Mouse (Mus musculus) retina, postnatal 1 day (tissue): Measurements from ENCODE around the gene Adcy4.
A peak's percentile ranks its signal among the peaks of the same experiment; 100 is the strongest.

Source experiments
- DNase-seq: peaks from one replicate; pipeline ENCODE4 v3.0.0-alpha.2; 2012

Gene Adcy4

DNA sequence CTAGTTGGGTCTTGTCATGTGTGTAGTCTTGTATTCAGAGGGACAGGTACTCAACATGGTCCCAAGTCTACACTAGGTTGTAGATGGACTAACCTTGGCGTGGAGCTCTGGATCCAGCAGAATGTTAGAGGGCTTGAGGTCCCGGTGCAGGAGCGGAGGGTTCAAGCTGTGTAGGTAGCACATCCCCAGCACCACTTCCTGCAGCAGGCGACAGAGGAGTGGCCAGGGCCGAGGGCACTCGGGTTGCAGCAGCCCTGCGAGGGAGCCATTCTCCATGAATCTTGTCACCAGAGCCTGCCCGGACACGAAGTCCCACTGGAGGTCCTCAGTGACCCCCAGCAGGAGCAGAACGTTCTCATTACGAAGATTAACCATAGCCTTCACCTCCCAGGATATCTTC, 3.8 kb upstream of the Adcy4 start:
- no peak for DNase-seq

DNA sequence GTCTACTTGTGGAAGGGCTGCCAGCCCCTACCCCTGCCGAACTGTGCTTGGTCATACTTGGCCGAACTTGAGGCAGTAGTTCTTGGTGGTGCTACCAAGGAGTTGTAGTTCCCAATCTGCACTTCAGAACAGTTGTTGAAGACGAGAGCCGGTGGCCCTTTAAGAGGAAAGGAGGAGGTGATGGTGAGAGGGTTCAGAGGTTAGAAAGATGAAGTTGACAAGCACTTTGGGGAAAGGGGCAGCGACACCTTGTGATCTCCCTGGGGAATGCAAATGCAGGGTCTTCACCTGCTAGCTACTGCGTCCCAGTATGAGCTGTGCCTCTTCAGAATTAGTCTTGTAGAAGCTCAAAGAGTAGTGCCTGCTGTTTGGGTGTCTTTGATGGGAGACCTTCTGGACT, 1.3 kb upstream of the Adcy4 start:
- DNase-seq, result peak; percentile 44

DNA sequence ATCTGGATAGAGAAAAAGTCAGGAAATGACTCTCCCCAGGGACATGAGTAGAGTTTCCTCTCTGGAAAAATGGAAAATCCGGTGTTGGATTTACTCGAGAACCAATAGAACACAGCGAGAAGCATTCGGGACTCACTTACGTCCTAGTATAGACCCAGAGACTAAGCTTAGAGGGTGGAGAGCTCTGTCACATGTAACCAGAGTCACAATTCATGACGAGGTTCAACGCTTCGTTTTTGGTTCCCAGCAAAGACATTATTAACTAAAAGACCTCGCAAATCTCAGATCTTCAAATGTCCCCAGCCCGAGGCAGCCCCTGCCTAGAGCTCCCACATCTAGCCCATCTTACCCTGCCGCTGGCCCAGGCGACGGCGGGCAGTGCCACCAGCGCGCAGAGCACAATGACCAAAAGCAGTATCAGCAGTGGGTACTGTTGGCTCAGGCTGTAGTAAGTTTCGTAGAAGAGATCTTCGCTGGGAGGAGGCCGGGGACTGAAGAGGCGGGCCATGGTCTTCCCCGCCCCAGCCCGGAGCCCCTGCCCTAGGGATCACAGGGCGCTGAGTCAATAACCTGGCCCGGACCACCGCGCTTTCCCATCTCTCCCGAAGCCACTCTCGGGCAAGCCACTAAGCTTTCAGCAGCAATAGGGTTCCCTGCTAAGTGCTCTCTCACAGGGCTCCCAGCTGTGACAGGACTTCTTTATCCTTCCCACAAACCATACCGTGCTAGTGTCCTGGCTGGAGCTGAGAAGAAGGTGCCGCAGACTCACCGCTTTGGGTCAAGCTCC, 531 bp downstream of the Adcy4 start:
- DNase-seq, result no peak

DNA sequence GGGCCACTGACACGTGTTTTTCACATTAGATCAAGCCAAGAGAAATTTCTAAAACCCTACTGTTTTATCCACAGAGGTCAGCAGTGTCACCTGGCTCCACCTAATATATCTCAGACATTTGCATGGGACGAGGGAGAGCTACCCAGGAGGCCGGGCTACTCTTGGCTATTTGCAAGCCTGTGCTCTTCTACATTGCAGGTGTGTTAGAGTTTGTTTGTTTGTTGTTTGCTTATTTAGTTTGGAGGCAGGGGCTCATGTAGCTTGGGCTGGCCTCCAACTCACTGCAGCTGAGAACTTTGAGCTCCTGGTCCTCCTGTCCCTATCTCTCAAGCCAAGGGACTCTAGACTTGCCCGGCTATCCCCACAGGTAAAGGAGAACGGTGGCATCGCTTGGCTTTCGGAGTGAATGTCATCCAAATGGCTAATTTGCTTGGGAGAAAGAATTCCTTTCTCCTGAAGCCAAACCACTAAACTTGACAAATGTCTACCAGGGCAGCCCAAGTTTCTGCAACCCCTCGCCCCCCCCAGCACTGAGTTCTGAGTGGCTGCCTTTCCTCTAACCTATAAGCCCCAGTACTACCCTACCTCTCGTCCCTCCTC, 1.4 kb downstream of the Adcy4 start:
- no peak for DNase-seq

DNA sequence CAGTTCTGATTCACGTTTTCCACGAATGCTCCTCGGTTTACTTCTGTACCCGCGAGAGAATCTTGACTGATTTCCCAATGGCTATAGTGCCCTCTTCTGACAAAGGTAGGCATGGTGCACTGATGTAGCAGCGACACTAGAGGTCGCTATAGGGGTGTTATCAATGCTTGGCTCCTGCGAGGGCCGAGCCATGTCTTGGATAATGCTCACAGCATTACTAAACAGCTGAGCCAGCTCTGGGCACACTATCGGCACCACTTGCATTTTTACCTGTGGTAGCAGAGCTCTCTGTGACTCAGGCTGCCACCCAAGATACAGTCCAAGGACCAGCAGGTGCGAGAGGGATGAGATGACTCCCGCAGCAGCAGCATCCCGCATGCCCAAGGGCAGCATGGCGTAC, 2.6 kb downstream of the Adcy4 start:
- peak; percentile 84 for DNase-seq

DNA sequence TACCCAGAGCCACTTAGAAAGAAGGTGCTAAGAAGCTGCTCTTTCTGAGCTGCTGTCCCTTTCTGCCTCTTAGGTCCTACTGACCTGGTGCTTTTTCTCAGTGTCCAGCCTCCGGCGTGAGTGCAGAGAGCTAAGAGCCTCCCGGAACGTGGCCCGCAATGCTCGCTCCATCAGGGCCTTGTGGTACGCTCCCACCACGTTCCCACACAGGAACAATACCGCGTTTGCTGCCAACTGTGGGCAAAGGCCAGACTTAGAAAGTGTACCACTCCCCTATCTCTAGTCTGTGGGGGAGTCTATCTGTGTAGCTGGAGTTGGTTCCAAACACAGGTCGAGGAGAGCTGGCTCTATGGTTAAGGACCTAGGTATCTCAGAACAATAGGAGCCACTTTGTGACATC, 3.2 kb downstream of the Adcy4 start:
- DNase-seq, result no peak

DNA sequence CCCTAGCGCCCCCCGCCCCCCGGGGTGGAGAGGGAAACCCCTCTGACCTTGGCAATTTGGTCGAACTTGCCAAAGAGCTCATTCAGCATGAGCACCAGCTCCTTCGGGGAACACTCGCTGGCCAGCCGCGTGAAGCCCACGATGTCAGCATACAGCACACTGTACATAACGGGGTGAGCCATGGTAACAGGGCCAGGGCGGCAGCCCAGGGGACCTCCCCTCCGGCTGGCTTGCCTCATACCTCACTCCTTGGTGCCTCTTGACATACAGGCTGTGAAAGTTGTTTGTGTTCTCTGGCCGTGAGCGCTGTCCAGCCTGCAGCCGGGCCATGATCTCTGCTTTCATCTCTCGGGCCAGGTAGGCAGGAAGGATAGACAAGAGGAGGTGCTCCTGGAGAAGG, 4.2 kb downstream of the Adcy4 start:
- DNase-seq, result no peak

DNA sequence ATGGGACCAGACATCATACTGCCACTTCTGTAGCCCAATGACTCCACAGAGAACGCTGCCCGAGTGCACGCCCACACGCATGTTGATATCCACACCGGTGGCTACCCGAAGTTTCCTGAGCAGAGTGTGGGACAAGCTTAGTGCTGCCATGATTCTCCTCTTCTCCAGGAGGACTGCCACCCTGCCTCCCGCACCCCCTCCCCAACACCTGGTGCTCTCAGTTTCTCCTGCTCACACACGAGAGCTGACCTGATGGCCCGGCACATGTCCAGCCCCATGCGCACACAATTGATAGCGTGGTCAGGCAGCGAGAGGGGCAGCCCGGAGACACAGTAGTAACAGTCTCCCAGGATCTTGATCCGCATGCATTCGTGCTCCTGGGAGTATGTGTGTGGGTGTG, 5.2 kb downstream of the Adcy4 start:
- DNase-seq, result no peak

DNA sequence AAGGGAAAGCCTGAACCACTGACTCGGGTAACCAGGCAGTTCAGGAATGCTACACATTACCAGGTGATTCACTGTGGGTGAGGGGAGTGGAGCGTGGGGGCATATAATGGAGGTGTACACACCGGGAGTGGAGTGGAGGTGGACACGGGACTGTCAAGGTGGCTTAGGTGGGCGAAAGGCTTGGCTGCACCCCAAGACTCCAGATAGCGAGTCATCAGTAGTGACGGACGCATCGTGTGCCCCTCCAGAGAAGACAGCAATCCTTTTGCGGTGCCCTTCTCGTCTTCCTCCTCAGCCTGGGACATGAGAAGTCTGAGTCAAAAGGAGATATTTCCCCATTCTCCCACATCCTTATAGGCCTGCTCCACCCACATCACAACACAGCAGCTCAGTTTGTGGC, 6.1 kb downstream of the Adcy4 start:
- DNase-seq, result no peak

DNA sequence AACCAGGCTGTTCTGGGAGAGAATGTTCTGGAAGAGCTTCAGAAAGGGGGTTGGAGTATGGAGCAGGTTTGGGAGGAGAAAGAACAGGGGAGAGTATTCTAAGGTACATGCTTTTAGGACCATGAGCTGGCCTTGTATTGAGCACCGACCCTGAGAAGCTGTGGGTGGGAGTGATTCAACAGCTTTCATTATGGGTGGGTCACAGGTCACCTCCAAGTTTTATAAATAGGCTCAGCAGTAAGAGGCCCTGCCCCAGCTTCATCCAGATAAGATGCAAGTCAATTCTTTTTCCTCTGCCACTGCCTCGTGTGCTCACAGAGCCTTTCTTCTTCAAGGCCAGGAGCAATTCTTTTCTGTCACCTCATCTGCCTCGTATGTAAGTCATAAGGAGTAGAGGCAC, 6.7 kb downstream of the Adcy4 start:
- DNase-seq, result no peak

DNA sequence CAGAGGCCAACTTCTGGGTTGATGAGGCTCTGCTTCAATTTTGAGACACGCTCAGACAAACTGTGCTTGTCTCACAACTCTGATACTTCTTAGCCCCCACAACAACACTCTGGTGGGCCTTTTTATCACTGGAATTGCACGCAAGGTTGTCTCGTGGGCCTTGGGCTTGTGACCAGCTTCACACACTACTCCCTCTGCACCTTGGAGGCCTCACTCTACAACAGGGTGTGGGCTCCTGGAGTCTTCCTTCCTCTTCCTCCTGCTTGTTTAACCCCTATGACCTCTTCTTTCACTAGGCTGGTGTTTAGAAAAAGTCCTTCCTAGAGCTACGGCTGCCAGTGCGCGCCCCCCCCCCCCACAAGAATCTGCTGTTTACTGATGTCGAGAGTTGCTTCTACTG, 7.2 kb downstream of the Adcy4 start:
- no peak for DNase-seq

DNA sequence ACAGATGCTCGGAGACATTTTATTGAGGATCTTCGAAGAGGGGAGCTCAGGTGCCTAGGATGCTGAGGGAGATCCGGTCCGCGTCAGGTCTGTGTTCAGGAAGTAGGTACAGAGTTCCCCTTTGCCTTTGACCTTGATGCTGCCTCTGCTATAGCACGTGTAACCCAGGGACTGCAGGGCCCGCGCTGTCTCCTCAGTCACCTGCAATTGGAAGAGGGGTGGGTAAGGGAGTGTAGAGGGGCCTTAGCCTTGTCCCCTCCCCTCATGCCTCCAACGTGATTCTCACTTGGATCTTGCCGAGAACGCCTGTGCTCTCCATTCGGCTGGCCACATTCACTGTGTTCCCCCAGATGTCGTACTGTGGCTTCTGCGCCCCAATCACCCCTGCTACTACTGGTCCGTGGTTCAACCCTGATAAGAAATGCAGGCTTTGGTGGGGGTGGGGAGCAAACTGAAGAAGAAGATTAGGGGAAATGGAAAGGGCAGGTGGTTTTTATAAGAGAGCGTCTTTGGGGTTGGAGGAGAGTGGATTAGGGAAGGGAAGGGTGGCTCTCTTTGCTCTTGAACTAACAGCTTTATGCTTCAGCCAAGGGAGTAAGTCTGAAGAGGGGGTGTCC, 14.7 kb downstream of the Adcy4 start:
- no peak for DNase-seq

DNA sequence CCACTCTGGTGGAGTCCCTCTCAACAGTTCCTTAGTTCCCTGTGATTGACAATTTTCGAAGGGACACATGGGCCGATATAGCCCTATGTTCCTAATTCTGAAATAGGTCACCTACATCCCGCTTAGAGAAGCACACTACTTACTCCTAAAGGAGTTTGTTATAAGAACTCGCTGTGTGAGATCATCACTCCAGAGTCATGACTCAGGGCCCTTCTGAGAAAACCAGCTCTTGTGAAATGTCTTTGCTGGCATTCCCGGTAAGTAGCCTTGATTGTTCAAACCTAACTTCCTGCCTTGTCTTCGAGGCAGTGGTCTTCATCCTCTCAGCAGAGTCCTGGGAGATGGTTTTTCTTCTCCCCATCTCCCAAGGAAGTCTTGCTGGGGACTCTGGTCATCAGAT, 15.3 kb downstream of the Adcy4 start:
- no peak for DNase-seq

DNA sequence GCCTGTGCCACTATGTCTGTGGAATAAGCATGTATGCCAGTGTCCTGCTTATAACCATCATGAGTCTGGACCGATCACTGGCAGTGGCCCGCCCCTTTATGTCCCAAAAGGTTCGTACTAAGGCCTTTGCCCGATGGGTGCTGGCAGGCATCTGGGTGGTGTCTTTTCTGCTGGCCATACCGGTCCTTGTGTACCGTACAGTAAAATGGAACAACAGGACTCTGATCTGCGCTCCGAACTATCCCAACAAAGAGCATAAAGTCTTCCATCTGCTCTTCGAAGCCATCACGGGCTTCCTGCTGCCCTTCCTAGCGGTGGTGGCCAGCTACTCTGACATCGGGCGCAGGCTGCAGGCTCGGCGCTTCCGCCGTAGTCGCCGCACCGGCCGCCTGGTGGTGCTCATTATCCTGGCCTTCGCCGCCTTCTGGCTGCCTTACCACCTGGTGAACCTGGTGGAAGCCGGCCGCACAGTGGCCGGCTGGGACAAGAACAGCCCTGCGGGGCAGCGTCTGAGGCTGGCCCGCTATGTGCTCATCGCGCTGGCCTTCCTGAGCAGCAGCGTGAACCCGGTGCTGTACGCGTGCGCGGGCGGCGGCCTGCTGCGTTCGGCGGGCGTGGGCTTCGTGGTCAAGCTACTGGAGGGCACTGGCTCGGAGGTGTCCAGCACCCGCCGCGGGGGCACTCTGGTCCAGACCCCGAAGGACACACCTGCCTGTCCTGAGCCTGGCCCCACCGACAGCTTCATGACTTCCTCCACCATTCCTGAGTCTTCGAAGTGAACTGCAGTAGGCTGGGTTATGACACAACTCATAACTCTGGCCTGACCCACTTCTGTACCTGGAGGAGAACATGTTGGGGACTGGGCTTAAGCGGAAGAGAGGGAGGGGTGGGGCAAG, 16.1 kb downstream of the Adcy4 start:
- peak; percentile 78 for DNase-seq

DNA sequence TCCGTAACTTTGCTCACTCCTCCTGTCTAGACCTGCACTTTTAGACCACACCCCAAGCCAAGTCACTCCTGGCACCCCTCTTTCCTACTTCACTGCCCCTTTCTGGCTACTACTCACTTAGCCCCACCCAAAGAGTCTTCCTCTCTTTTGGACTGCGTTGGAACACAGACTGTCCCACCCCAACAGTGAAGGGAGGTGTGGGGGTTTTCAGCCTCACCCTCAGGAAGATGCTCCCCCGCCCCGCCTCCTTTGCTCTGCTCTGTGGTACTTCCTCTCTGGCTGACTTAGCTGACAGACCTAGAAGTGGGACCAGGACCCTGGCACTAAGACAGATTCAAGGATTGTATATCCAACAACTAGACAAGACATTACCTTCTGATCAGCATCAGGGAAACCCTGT, 18.2 kb downstream of the Adcy4 start, which contains the start of gene Ltb4r1:
Gene Ltb4r1, plus strand, starts transcription at position 267 of the 400 bp plus-strand sequence.
- no peak for DNase-seq

DNA sequence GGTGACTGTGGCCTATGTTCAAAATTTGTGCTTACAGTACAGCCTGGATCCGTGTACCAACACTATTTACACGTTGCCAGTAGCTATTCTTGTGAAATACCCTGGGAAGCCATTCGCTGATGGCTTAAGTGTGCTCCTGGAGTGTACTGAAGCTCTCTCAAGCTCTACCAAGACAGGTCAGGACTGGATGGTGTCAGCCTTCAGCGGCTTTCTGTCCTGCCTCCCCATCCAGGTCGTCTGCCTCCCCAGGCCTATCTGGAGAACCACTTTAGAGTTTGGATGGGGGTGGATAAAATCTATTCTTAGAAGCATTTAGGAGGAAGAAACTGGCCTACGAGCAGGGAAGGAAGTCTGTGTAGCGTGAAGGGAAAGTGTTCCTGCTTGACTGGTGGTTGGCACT, 20.7 kb downstream of the Adcy4 start:
- no peak for DNase-seq

DNA sequence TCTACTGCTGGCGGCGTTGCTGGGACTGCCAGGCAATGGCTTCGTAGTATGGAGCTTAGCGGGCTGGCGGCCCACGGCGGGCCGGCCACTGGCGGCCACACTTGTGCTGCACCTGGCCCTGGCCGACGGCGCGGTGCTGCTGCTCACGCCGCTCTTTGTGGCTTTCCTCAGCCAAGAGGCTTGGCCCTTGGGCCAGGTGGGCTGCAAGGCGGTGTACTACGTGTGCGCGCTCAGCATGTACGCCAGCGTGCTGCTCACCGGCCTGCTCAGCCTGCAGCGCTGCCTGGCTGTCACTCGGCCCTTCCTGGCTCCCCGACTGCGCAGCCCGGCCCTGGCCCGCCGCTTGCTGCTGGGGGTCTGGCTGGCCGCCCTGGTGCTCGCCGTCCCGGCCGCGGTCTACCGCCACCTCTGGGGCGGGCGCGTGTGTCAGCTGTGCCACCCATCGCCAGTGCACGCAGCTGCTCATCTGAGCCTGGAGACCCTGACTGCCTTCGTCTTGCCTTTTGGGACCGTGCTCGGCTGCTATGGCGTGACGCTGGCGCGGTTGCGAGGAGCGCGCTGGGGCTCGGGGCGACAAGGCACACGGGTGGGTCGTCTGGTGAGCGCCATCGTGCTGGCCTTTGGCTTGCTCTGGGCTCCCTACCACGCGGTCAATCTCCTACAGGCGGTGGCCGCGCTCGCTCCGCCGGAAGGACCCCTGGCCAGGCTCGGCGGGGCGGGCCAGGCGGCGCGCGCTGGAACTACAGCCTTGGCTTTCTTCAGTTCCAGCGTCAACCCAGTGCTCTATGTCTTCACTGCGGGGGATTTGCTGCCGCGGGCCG, 21.7 kb downstream of the Adcy4 start:
- peak; percentile 74 for DNase-seq

DNA sequence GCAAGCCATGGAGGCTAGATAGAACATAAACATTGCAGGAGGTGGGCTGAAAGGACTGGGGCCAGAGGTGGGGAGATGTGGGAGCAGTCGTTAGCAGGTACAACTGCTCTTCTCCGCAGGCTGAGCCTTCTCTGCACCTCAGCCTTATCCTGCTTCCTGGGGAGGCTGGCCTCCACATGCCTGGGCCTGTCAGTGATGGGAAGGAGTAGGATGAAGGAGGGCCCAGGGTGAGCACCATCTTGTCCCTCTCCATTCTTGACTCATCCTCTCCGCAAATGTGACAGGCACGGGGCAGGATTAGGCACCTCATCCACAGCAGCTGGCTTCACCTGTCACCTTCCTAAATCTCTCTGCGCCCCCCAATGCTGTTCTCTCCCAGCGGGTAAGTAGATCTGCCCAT, 22.7 kb downstream of the Adcy4 start, which contains the start of gene Ltb4r2:
Gene Ltb4r2, plus strand, starts transcription at position 266 of the 400 bp plus-strand sequence.
- DNase-seq, result no peak

DNA sequence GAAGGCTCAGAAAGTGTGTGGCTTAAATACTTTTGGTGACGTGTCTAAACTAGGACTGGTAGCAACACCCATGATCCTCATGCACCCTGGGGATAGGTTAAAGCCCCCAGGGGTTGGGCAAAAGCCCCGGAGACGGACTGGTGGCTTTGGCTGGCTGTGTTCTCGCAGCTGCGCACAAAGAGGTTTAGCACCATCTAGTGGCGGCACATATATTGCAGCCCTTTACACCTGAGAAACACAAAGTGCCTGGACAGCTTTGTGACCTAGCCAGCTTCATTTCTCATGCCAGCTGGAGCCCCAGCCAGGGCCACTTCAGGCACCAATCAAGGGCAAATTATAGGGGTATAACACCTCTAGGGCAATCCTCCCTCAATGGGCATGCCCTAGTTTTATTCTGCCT, 23.7 kb downstream of the Adcy4 start:
- peak; percentile 89 for DNase-seq

DNA sequence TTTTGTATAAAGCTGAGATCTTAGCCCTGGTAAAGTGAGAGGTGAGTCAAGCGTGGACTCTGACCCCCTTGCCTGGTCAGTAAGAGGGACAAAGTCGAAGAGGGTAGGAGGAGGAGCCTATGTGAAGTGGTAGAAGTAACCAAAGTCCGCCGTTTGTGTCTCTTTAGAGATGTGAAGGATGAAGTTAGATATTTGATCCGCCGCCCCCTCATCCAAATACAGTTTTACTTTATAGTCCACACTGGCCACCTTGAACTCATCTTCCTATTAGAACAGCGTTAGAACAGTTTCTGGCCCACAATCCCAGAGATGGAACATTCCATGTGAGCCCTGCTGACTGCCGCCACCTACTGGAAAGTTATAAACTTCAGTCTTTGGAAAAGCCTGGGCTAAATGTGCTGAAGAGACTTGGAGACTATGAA, 25.5 kb downstream of the Adcy4 start, which contains the start of gene Cideb:
Gene Cideb, minus strand, starts transcription at position 96 of the 422 bp plus-strand sequence.
- peak; percentile 83 for DNase-seq

DNA sequence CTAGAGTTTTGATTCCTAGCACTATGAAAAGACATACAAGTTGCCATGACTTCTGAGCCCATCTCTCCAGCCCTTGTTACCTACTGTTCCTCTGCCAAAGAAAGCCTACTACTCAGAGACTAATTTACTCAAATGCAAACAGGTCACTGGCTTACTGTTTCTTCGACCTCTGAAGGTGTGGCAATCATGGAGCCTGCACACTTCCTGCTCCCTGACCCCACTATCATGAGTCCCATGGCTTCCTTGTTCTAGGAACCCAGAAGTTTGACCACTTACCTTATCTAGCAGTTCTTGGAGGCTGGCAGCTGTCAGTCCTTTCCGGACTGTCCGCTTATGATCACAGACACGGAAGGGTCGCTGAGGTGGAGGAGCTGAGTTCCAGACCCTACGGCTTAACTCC, 26.3 kb downstream of the Adcy4 start:
- DNase-seq, result no peak
